Mouse (Mus musculus): Measurements from ENCODE around the gene AB124611. TPM values are rescaled to one million over a fixed set of nuclear protein-coding genes. Genes with fewer than 3 reads are reported as not detected.
A peak's percentile ranks its signal among the peaks of the same experiment; 100 is the strongest.
"Not testable (repeated sequence)": the region's sequence is repeated elsewhere in the genome, so short reads cannot be mapped to it uniquely, and the experiment has no call there.

AB124611 gene
- 2.3 and 2.5 TPM in 2 replicates for polyA plus RNA-seq (2012; rRNA removed)
- polyA plus RNA-seq (2014; fragmentation: Nextera tagmentation; extraction: Ambion mirVana) = 2.9 and 3.3 TPM in 2 replicates

DNA sequence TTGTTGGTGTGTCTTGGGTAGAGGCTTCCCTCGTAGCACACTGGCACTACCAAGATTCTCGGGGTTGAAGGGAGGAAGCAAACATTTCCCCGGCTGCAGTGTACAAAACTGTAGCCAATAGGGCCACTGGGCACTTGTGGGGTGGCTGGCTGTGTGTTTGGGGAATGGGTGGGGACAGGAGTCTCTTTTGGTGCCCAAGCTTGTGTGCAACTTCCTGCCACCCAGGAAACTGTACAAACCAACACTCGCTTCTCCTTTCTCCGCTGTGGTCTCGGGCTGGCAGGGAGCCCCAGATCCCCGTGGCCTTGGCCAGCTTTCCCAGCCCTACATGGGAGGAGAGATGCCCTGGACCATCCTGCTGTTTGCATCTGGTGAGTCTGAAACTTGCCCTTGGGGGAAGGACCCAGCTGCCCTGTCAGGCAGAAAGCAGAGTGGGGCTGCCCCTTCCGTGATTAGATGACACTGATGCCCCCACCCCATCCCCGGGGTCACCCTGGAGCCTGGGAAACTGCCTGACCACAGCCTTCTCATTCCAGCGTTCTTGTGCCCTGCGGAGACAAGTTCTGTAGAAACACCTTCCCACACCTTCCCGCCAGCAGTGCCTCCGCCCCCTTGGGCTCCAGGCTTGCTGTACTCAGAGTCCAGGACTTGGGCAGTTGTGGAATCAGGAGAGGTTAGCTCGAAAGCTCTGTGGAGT, at the start of gene AB124611:
Gene AB124611 (plus strand): TSS at position 240 of the 697 bp plus-strand sequence.
- Histone ChIP-seq H3K4me3 (replicated peaks; ENCODE audit: low read length) (no peak within 1 kb of the TSS), H3K4me1 (ENCODE audit: control insufficient read depth, insufficient read depth, low read length) (no peaks in the 10 kb centered on the region), H3K4me2 (replicated peaks; ENCODE audit: low read depth, low read length, severe bottlenecking) (no peak within 1 kb of the TSS), H3K9me3 (ENCODE audit: control insufficient read depth, low read length) (no peaks in the 10 kb centered on the region), H3K9ac (ENCODE audit: low read depth, low read length, severe bottlenecking) (no peak within 1 kb of the TSS), H3K36me3 (ENCODE audit: control insufficient read depth, insufficient read depth, low read length) (0 out of 2 replicates have a peak, but pooled peaks cover 3% of the 10 kb centered on the region), H3K27me3 (ENCODE audit: control insufficient read depth, insufficient read depth, low read length) (no peaks in the 10 kb centered on the region), H3K27ac (replicated peaks; ENCODE audit: low read depth, low read length) (no peak within 1 kb of the TSS)
- no peak for DNase-seq (ENCODE audit: low spot score)
- ATAC-seq (ENCODE audit: low FRiP score, low read depth) = 0 out of 2 replicates have a peak, but pooled peaks have one; percentile 23
- TF ChIP-seq POLR2A (IDR thresholded peaks at IDR 0.05; ENCODE audit: borderline replicate concordance, extremely low read depth, insufficient read depth, insufficient read length) = no peak
- whole genome bisulfite sequencing = 67% methylated on average over 14 of the region's 14 CpGs

DNA sequence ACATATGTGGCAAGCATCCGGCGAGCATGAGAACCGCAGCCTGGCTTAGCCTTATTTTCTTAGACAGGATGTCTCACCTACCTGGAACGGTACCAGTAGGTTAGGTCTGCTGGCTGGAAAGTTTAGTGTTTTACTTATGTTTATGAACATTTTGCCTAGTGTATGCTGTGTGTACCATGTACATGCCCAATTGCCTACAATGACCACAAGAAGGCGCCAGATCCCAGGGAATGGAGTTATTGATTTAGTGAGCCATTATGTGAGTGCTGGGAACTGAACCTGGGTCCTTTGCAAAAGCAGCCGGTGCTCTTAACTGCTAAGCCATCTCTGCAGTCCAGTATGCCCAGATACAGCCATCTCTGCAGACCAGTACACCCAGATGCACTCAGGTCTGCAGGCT, 48.3 kb upstream of the AB124611 start:
- Histone ChIP-seq H3K4me2 (replicated peaks; ENCODE audit: low read depth, low read length, severe bottlenecking) (no peak overlapping the region), H3K9ac (ENCODE audit: low read depth, low read length, severe bottlenecking) (no peak overlapping the region), H3K9me3 (ENCODE audit: control insufficient read depth, low read length) (0 out of 2 replicates have a peak, but pooled peaks cover 3% of the 10 kb centered on the region), H3K27me3 (ENCODE audit: control insufficient read depth, insufficient read depth, low read length) (no peaks in the 10 kb centered on the region), H3K27ac (replicated peaks; ENCODE audit: low read depth, low read length) (no peak overlapping the region), H3K36me3 (ENCODE audit: control insufficient read depth, insufficient read depth, low read length) (peaks cover 94% of the 10 kb centered on the region), H3K4me1 (ENCODE audit: control insufficient read depth, insufficient read depth, low read length) (no peaks in the 10 kb centered on the region), H3K4me3 (replicated peaks; ENCODE audit: low read length) (no peak overlapping the region)
- DNase-seq (ENCODE audit: low spot score) = no peak
- WGBS = 99% methylated on average over 6 of the region's 6 CpGs
- TF ChIP-seq POLR2A (IDR thresholded peaks at IDR 0.05; ENCODE audit: borderline replicate concordance, extremely low read depth, insufficient read depth, insufficient read length) = no peak
- ATAC-seq (ENCODE audit: low FRiP score, low read depth) = no peak

- no peak for TF ChIP-seq POLR2A (IDR thresholded peaks at IDR 0.05; ENCODE audit: borderline replicate concordance, extremely low read depth, insufficient read depth, insufficient read length)
- no peak for ATAC-seq (ENCODE audit: low FRiP score, low read depth)
- Histone ChIP-seq H3K9ac (ENCODE audit: low read depth, low read length, severe bottlenecking) (no peak overlapping the region), H3K27me3 (ENCODE audit: control insufficient read depth, insufficient read depth, low read length) (no peaks in the 10 kb centered on the region), H3K9me3 (ENCODE audit: control insufficient read depth, low read length) (no peaks in the 10 kb centered on the region), H3K4me1 (ENCODE audit: control insufficient read depth, insufficient read depth, low read length) (no peaks in the 10 kb centered on the region), H3K27ac (replicated peaks; ENCODE audit: low read depth, low read length) (no peak overlapping the region), H3K4me2 (replicated peaks; ENCODE audit: low read depth, low read length, severe bottlenecking) (no peak overlapping the region), H3K36me3 (ENCODE audit: control insufficient read depth, insufficient read depth, low read length) (peaks cover 76% of the 10 kb centered on the region), H3K4me3 (replicated peaks; ENCODE audit: low read length) (no peak overlapping the region)
- 84% methylated on average over 4 of the region's 4 CpGs for WGBS
- DNase-seq (ENCODE audit: low spot score) = no peak
Measured at GRCm38 (mm10) chr9:21484065-21484464, 41.9 kb upstream of the AB124611 start.

GRCm38 (mm10) chr9:21488246-21488645, 37.7 kb upstream of the AB124611 start:
- not testable (repeated sequence) for ATAC-seq (ENCODE audit: low FRiP score, low read depth); H3K4me2 ChIP-seq (replicated peaks; ENCODE audit: low read depth, low read length, severe bottlenecking); H3K4me1 ChIP-seq (ENCODE audit: control insufficient read depth, insufficient read depth, low read length); H3K27me3 ChIP-seq (ENCODE audit: control insufficient read depth, insufficient read depth, low read length); H3K27ac ChIP-seq (replicated peaks; ENCODE audit: low read depth, low read length); H3K4me3 ChIP-seq (replicated peaks; ENCODE audit: low read length); H3K9ac ChIP-seq (ENCODE audit: low read depth, low read length, severe bottlenecking); H3K9me3 ChIP-seq (ENCODE audit: control insufficient read depth, low read length); DNase-seq (ENCODE audit: low spot score)
- H3K36me3 ChIP-seq (ENCODE audit: control insufficient read depth, insufficient read depth, low read length) = peaks cover 67% of the 10 kb centered on the region
- 90% methylated on average over 1 of the region's 2 CpGs for WGBS

DNA sequence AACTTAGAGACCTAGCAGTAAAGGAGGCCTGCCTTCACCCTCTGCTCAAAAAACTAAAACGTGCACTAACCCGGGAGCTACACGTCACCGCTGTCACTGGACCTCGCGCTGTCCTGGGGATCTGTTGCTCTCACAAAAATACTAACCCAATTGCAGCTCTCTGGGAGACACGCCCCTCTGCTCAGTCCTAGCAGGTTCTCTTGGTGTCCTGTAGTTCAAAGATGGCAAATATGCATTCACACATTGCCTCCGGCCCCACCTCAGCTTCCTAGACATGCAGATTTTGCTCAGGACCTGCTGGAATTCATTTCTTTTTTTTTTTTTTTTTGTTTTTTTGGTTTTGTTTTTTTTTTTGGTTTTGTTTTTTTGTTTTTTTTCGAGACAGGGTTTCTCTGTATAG, 35.3 kb upstream of the AB124611 start:
- no peak for TF ChIP-seq POLR2A (IDR thresholded peaks at IDR 0.05; ENCODE audit: borderline replicate concordance, extremely low read depth, insufficient read depth, insufficient read length)
- H3K36me3 ChIP-seq (ENCODE audit: control insufficient read depth, insufficient read depth, low read length) = peaks cover 62% of the 10 kb centered on the region
- no peak overlapping the region for H3K9ac ChIP-seq (ENCODE audit: low read depth, low read length, severe bottlenecking)
- peaks cover 15% of the 10 kb centered on the region for H3K4me1 ChIP-seq (ENCODE audit: control insufficient read depth, insufficient read depth, low read length)
- 90% methylated on average over 9 of the region's 9 CpGs for WGBS
- DNase-seq (ENCODE audit: low spot score) = no peak
- ATAC-seq (ENCODE audit: low FRiP score, low read depth) = no peak
- H3K9me3 ChIP-seq (ENCODE audit: control insufficient read depth, low read length) = no peaks in the 10 kb centered on the region
- no peak overlapping the region for H3K27ac ChIP-seq (replicated peaks; ENCODE audit: low read depth, low read length)
- no peak overlapping the region for H3K4me3 ChIP-seq (replicated peaks; ENCODE audit: low read length)
- no peaks in the 10 kb centered on the region for H3K27me3 ChIP-seq (ENCODE audit: control insufficient read depth, insufficient read depth, low read length)
- H3K4me2 ChIP-seq (replicated peaks; ENCODE audit: low read depth, low read length, severe bottlenecking) = no peak overlapping the region

Data from limb, embryonic 14.5 days (tissue).